Mouse (Mus musculus): ENCODE data around the gene Tead2. TPM values are rescaled to one million over a fixed set of nuclear protein-coding genes. Genes with fewer than 3 reads are reported as not detected.

The Tead2 gene
- polyA plus RNA-seq, 1 experiment: not detected

DNA sequence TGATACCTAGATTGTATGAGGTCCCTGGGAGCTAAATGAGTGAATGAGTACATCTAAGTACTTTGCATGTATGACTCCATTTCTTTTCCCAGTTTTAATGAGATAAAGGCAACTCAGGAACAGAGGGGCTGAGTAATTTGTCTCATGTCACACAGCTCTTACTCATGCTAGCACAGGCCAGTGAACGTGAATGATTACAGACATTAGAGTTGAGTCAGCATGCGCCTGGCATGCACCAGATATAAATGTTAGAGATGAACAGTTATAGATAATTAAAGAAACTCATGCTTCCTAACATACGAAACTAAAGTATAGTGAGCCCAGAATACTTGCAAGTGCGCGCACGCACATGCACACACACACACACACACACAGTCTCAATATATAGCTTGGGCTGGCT lies 25.4 kb upstream of the Tead2 start:
- H3K27ac ChIP-seq (ENCODE audit: insufficient read depth, low read depth, low read length): no peak overlapping the region
- no peaks in the 10 kb centered on the region for H3K4me1 ChIP-seq (ENCODE audit: control insufficient read depth, insufficient read depth, low read length)
- H3K4me3 ChIP-seq (ENCODE audit: insufficient read depth, low read length): no peak overlapping the region
- TF ChIP-seq CTCF (IDR thresholded peaks at IDR 0.05; ENCODE audit: low read depth, low read length) (no peak), POLR2A (IDR thresholded peaks at IDR 0.05; ENCODE audit: borderline replicate concordance, low read depth, low read length) (no peak)

DNA sequence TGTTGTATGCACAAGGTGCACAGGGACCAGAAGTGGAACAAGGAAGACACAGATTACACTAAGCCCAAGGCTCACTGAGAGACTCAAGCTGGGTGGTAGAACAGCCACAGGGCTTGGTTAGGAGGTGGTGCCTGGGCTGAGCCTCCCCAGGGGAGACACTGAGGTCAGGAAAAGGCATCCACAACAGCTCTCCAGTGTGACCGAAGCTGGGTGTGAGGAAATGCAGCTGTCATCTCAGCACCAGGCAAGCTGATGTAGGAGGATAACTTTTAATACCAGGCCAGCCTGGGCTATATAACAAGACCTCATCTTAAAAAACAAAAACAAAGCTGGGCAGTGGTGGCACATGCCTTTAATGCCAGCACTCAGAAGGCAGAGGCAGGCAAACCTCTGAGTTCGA lies 24.4 kb upstream of the Tead2 start:
- Histone ChIP-seq H3K27ac (ENCODE audit: insufficient read depth, low read depth, low read length) (no peak overlapping the region), H3K4me3 (ENCODE audit: insufficient read depth, low read length) (no peak overlapping the region), H3K4me1 (ENCODE audit: control insufficient read depth, insufficient read depth, low read length) (no peaks in the 10 kb centered on the region)
- no peak for TF ChIP-seq CTCF (IDR thresholded peaks at IDR 0.05; ENCODE audit: low read depth, low read length)
- no peak for TF ChIP-seq POLR2A (IDR thresholded peaks at IDR 0.05; ENCODE audit: borderline replicate concordance, low read depth, low read length)

DNA sequence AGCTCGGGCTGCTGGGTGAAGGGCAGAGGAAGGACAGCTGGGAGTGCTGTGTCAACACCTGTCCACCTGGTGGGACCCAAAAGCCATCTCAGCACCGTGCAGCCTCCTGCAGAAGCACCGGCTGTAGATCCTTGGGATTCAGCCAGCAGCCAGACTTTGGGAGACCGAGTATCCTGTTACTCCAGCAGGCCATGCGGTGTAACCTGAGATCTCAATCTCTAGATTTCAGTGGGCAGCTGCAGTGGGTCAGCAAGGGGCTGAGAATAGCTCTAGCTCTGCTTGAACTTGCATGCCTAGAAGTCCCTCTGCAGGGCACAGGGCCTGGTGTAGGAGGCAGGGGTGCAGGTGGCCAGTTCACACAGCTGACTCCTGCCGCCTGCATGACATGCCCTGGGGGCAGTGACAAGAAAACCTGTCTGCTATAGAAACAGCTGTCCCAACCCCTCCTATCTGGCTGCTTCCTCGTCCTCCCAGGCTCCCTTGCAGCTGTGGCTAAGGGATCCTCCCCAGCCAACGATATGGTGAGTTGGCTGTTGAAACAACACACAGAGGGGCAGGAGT lies 23.7 kb upstream of the Tead2 start:
- H3K4me1 ChIP-seq (ENCODE audit: control insufficient read depth, insufficient read depth, low read length): no peaks in the 10 kb centered on the region
- no peak for TF ChIP-seq POLR2A (IDR thresholded peaks at IDR 0.05; ENCODE audit: borderline replicate concordance, low read depth, low read length)
- TF ChIP-seq CTCF (IDR thresholded peaks at IDR 0.05; ENCODE audit: low read depth, low read length): no peak
- no peak overlapping the region for H3K4me3 ChIP-seq (ENCODE audit: insufficient read depth, low read length)
- no peak overlapping the region for H3K27ac ChIP-seq (ENCODE audit: insufficient read depth, low read depth, low read length)

DNA sequence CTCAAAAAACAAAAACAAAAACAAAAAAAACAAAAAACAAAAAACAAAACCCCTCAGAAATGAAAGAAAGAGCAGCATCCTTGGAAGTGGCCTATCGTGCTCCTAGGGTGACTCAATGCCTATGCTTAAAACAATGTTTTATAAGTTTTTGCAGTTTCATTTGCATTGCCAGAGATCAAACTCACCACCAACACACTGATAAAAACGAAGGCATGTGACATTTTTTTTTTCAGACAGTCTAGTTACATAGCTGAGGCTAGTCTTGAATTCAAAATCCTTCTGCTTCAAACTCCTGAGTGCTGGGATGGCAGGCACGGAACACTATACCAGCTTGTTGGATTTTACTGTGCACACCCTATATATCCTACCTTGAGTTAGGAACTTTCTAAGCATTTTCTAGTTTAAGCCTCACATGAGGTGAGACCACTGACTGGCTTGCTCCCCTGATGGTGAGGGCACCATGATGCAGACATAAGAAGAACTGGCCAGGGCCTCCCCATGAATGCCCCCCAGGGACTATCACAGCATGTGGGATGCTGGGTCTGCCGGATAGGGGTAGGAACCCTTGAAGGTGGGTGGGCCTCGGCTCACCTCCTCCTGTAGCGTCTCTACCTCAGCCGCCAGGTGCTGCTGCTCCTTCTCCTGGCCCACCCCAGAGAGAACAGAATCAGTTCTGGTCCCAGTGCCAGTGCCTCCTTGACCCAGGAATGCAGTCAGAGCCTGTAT lies 22.8 kb upstream of the Tead2 start:
- no peaks in the 10 kb centered on the region for H3K4me1 ChIP-seq (ENCODE audit: control insufficient read depth, insufficient read depth, low read length)
- no peak for TF ChIP-seq CTCF (IDR thresholded peaks at IDR 0.05; ENCODE audit: low read depth, low read length)
- TF ChIP-seq POLR2A (IDR thresholded peaks at IDR 0.05; ENCODE audit: borderline replicate concordance, low read depth, low read length): no peak

DNA sequence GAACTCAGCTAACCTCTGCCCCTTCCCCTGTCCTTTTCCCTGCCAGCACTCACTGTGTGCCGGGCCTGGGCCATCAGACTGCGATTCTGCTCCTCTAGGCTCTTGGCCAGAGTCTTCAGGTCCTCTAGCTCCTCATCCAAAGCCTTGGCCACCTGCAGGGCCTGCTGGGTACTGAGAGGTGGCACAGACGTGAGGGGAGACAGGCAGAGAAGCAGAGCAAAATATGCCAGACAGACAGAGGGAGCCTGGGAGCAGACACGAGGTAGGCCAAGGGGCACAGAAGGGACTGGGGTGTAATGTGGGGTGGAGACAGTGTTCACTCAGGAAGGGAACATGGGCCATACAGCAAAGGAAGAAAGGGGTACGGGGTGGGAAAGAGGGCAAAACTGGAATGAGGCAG lies 22.1 kb upstream of the Tead2 start:
- H3K4me1 ChIP-seq (ENCODE audit: control insufficient read depth, insufficient read depth, low read length): no peaks in the 10 kb centered on the region
- TF ChIP-seq POLR2A (IDR thresholded peaks at IDR 0.05; ENCODE audit: borderline replicate concordance, low read depth, low read length): no peak
- no peak for TF ChIP-seq CTCF (IDR thresholded peaks at IDR 0.05; ENCODE audit: low read depth, low read length)

More for the DNA sequence above, 22.8 kb upstream of the Tead2 start:
- no peak overlapping the region for H3K27ac ChIP-seq (ENCODE audit: insufficient read depth, low read depth, low read length)
- no peak overlapping the region for H3K4me3 ChIP-seq (ENCODE audit: insufficient read depth, low read length)

DNA sequence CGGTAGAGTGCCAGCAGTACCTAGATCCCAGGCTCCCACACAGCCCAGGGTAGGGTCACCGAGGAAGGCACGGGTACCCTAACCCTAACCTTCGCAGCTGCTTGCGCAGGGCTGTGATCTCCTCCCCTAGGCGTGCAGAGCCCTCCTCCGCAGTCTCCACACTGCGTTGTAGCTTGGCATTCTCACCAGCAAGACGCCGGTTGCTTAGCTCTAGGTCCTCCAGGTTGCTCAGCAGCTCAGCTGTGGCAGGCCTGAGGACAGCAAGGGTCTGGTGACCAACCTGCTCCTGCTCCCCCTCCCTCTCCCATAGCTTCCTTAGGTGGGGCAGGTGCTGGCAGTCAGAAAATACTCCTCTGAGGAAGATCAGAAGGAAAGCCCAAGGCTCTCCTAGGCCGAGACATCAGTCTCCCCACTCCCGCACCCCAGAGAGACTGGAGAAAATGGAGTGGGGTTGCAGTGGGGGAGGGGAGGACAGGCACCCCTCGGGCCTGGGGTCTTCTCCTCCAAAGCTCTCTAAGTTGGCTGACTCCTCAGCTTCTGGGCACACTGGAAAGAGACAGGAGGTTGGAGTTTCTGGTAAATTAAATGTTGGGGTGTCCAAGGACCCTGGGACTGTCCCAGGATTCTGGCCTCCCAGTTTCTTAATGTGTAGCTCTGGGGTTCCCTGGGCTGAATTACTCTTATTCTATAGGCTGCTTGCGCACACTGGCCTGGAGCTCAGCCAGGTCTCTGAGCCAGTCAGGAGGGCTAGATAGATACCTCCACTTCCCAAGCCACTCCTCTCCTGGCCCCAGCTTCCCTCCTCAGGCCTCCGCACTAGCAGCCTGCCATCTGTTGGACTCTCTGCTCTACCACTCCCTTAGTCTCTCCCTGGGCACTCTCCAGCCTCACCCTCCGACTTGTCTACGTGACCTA lies 21.4 kb upstream of the Tead2 start:
- no peak overlapping the region for H3K27ac ChIP-seq (ENCODE audit: insufficient read depth, low read depth, low read length)
- H3K4me1 ChIP-seq (ENCODE audit: control insufficient read depth, insufficient read depth, low read length): no peaks in the 10 kb centered on the region
- TF ChIP-seq POLR2A (IDR thresholded peaks at IDR 0.05; ENCODE audit: borderline replicate concordance, low read depth, low read length): no peak
- no peak for TF ChIP-seq CTCF (IDR thresholded peaks at IDR 0.05; ENCODE audit: low read depth, low read length)
- H3K4me3 ChIP-seq (ENCODE audit: insufficient read depth, low read length): no peak overlapping the region

More for the DNA sequence above, 22.1 kb upstream of the Tead2 start:
- H3K4me3 ChIP-seq (ENCODE audit: insufficient read depth, low read length): no peak overlapping the region
- no peak overlapping the region for H3K27ac ChIP-seq (ENCODE audit: insufficient read depth, low read depth, low read length)

DNA sequence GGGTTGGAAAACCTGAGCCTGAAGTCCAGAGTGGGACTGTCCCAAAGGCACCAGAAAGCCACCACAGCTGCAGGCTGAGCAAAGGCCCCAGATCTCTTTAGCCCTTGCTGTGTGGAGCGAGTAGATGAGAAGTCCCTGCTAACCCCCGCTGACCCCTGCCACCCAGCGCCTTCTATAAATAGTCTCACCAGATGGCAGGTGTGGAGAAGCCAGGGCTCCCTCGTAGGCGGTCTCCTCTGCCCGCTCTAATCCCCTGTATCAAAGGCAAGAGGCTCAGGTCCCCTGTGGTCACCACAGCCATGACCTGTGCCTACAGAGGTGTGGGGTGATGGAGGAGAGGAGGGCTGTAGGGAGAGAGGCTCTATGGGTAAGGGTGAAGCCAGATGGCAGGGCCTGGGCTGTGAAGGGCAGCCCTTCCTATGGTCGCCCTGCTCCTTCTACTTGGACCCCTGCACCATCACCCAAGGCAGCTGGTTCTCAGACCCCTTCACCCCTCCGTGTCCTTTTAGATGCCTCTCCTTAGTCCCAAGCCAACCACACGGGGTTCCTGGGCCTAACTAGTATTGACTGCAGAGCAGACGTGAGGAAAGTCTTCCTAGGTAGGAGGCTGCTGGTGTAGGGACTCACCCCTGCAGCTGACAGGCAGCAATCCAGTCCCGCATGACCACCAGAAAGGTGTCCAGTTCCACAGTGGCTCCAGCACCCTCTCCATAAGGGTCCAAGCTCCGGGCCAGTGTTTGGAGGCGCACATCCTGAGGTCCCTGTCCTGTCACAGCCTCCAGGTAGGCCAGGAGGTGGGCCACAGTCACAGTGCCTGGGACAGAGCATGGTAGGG lies 20.0 kb upstream of the Tead2 start:
- Histone ChIP-seq H3K4me3 (ENCODE audit: insufficient read depth, low read length) (no peak overlapping the region), H3K4me1 (ENCODE audit: control insufficient read depth, insufficient read depth, low read length) (no peaks in the 10 kb centered on the region), H3K27ac (ENCODE audit: insufficient read depth, low read depth, low read length) (no peak overlapping the region)
- TF ChIP-seq CTCF (IDR thresholded peaks at IDR 0.05; ENCODE audit: low read depth, low read length) (no peak), POLR2A (IDR thresholded peaks at IDR 0.05; ENCODE audit: borderline replicate concordance, low read depth, low read length) (no peak)

DNA sequence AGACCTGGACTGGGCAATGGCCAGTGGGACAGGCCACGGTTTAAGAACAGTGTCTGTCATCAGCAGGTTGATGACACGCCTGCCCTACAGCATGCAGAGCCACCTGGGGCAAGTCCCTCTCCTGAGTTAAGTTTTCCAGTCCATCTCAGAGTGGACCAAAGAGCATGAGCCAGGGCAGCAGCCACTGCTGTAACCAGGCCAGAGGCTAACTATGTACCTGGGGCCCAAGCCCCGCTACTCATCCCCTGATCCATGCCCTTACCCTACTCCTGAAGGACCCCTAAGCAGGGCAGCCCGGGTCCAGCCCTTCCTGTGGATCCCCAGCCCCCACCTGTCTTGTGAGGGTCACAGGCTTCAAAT lies 19.4 kb upstream of the Tead2 start:
- no peak for TF ChIP-seq POLR2A (IDR thresholded peaks at IDR 0.05; ENCODE audit: borderline replicate concordance, low read depth, low read length)
- no peaks in the 10 kb centered on the region for H3K4me1 ChIP-seq (ENCODE audit: control insufficient read depth, insufficient read depth, low read length)
- H3K27ac ChIP-seq (ENCODE audit: insufficient read depth, low read depth, low read length): no peak overlapping the region

DNA sequence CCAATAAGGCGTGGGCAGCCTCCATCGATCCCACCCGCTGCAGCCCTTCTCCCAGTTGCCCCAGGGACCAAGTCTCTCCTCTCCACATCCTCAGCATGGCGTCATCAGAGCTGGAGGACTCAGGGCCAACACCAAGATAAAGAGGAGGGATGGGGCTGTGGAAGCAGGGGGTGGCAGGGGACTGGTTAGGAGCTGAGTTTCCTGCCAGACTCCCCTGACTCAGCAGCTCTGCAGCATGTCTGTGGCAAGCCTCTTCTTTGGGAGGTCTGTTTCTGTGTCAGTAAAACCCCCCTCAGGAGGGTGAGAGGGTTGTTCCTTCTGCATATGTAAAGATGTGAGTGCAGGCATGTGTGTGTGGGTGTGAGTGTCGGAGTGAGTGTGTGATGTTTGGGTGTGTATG lies 18.6 kb upstream of the Tead2 start:
- no peak overlapping the region for H3K27ac ChIP-seq (ENCODE audit: insufficient read depth, low read depth, low read length)
- H3K4me1 ChIP-seq (ENCODE audit: control insufficient read depth, insufficient read depth, low read length): no peaks in the 10 kb centered on the region
- no peak overlapping the region for H3K4me3 ChIP-seq (ENCODE audit: insufficient read depth, low read length)
- no peak for TF ChIP-seq POLR2A (IDR thresholded peaks at IDR 0.05; ENCODE audit: borderline replicate concordance, low read depth, low read length)
- no peak for TF ChIP-seq CTCF (IDR thresholded peaks at IDR 0.05; ENCODE audit: low read depth, low read length)

More for the DNA sequence above, 19.4 kb upstream of the Tead2 start:
- H3K4me3 ChIP-seq (ENCODE audit: insufficient read depth, low read length): no peak overlapping the region
